Comparison of ENCODE assay signal across 28 mouse cellular contexts in the genomic region with DNA sequence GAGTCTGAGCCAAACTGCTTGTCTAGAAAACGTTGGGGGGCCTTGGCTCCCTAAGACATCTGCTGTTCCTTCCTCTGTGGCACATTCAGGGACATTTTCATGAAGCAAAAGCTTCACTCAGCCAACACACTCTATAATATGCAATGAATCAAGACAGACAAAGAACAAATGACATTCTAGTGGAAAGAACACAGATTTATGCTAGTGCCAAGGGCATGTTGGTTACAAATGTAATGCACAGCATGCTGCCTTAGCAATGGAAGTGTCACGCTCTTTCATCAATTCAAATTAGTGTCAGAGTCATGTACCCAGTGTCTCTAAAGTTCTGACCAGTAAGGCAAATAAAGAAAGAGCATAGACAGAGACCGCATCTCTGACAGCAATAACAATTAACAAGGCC.
DNase-seq lines count a peak whose midpoint lies in the region; ATAC-seq and TF ChIP-seq lines count a peak whose summit lies in the region.
"Had no signal": no experiment of that assay in that cellular context is flagged by ENCODE, and none has a peak within 500 bp of the region (broad histone marks: within the 10 kb centered on the region; RNA-seq: fewer than 3 reads in every experiment).

No protein-coding gene starts in this region.

- H3K4me1 ChIP-seq in heart, postnatal 0 days (ENCODE audit: control insufficient read depth, insufficient read depth): peaks cover 8% of the 10 kb centered on the region; the same call in 1 of the 2 replicates
- H3K4me1 ChIP-seq in lung, embryonic 14.5 days (ENCODE audit: insufficient read depth): peaks cover 8% of the 10 kb centered on the region
- no peaks in the 10 kb centered on the region for H3K4me1 ChIP-seq in midbrain, postnatal 0 days (ENCODE audit: insufficient read depth, low read length)
- no peaks in the 10 kb centered on the region for H3K4me1 ChIP-seq in midbrain, embryonic 10.5 days
- H3K4me1 ChIP-seq in neural tube, embryonic 14.5 days (ENCODE audit: control insufficient read depth, insufficient read depth, low read length): no peaks in the 10 kb centered on the region
- H3K4me1 ChIP-seq: liver, embryonic 15.5 days had no signal

- DNase-seq in heart, postnatal 0 days (ENCODE audit: low spot score): no peak
- no peak for DNase-seq in heart, postnatal 25 days (ENCODE audit: low spot score)
- peak; percentile 32 for DNase-seq in lung, embryonic 14.5 days
- no peak for DNase-seq in lung, postnatal 25 days (ENCODE audit: low spot score)
- peak; percentile 15 for DNase-seq in midbrain, postnatal 0 days (ENCODE audit: low spot score)
- DNase-seq in midbrain, embryonic 10.5 days (ENCODE audit: low spot score): no peak
- DNase-seq: adrenal gland, adult 8-10 months; cerebellum, adult 9-10 months; gastrocnemius, adult 2 months; gastrocnemius, postnatal 36 days; heart, adult 18-20 months; kidney, adult 2 months; kidney, postnatal 36 days; thymus, adult 2 months; thymus, postnatal 36 days had no signal

- ATAC-seq in heart, postnatal 0 days (ENCODE audit: insufficient read depth, low read depth): no peak
- ATAC-seq in lung, embryonic 14.5 days (ENCODE audit: insufficient read depth): peak; percentile 44; the same call in 1 of the 2 replicates
- ATAC-seq in midbrain, postnatal 0 days (ENCODE audit: low FRiP score): no peak; the same call in 1 of the 2 replicates
- peak; percentile 54; the same call in 1 of the 2 replicates for ATAC-seq in neural tube, embryonic 14.5 days (ENCODE audit: low read depth)
- ATAC-seq: CD4-positive, CD25-positive, alpha-beta regulatory T cell, adult 4 months; forebrain, embryonic 16.5 days; intestine, embryonic 15.5 days; midbrain, embryonic 16.5 days had no signal

- TF ChIP-seq EP300 in heart, postnatal 0 days (IDR thresholded peaks at IDR 0.05; ENCODE audit: low read depth): no peak

- no peaks in the 10 kb centered on the region for H3K36me3 ChIP-seq in heart, postnatal 0 days (replicated peaks; ENCODE audit: control insufficient read depth, insufficient read depth, low read length)
- H3K36me3 ChIP-seq in lung, embryonic 14.5 days (ENCODE audit: insufficient read depth): no peaks in the 10 kb centered on the region
- H3K36me3 ChIP-seq in midbrain, postnatal 0 days (ENCODE audit: insufficient read depth, low read length): no peaks in the 10 kb centered on the region
- H3K36me3 ChIP-seq in midbrain, embryonic 10.5 days: no peaks in the 10 kb centered on the region
- no peaks in the 10 kb centered on the region for H3K36me3 ChIP-seq in neural tube, embryonic 14.5 days (ENCODE audit: control insufficient read depth, insufficient read depth, low read length)
- H3K36me3 ChIP-seq: intestine, embryonic 15.5 days; limb, embryonic 12.5 days; liver, embryonic 15.5 days had no signal

- WGBS in heart, postnatal 0 days: 72% methylated on average over 3 of the region's 3 CpGs
- WGBS in lung, embryonic 14.5 days: 62% methylated on average over 3 of the region's 3 CpGs
- 73% methylated on average over 3 of the region's 3 CpGs for WGBS in midbrain, postnatal 0 days
- WGBS in midbrain, embryonic 10.5 days: 85% methylated on average over 3 of the region's 3 CpGs
- 38% methylated on average over 3 of the region's 3 CpGs for WGBS in neural tube, embryonic 14.5 days

- peak overlapping the region; percentile 15; the same call in 1 of the 2 replicates for H3K27ac ChIP-seq in heart, postnatal 0 days (ENCODE audit: low read depth)
- H3K27ac ChIP-seq in lung, embryonic 14.5 days (ENCODE audit: low read depth): no peak overlapping the region; the same call in 1 of the 2 replicates
- no peak overlapping the region for H3K27ac ChIP-seq in midbrain, postnatal 0 days (ENCODE audit: low read depth, low read length)
- no peak overlapping the region for H3K27ac ChIP-seq in midbrain, embryonic 10.5 days (replicated peaks)
- H3K27ac ChIP-seq in neural tube, embryonic 14.5 days (ENCODE audit: low read depth, low read length): no peak overlapping the region
- H3K27ac ChIP-seq: gastrocnemius, adult 2 months; intestine, embryonic 15.5 days; layer of hippocampus, adult 2 months; left cerebral cortex, adult 2 months; limb, embryonic 12.5 days; liver, embryonic 15.5 days had no signal

- no peaks in the 10 kb centered on the region for H3K27me3 ChIP-seq in heart, postnatal 0 days (ENCODE audit: control insufficient read depth, insufficient read depth, low read length)
- H3K27me3 ChIP-seq in lung, embryonic 14.5 days (ENCODE audit: insufficient read depth, low read length): no peaks in the 10 kb centered on the region
- H3K27me3 ChIP-seq in midbrain, postnatal 0 days (ENCODE audit: insufficient read depth, low read length): no peaks in the 10 kb centered on the region
- no peaks in the 10 kb centered on the region for H3K27me3 ChIP-seq in midbrain, embryonic 10.5 days (ENCODE audit: low read depth, poor library complexity, severe bottlenecking)
- H3K27me3 ChIP-seq in neural tube, embryonic 14.5 days (ENCODE audit: control insufficient read depth, insufficient read depth, low read length): no peaks in the 10 kb centered on the region
- H3K27me3 ChIP-seq: intestine, embryonic 15.5 days; limb, embryonic 12.5 days; liver, embryonic 15.5 days had no signal

- H3K9ac ChIP-seq in heart, postnatal 0 days (replicated peaks; ENCODE audit: low read depth, low read length): no peak overlapping the region
- H3K9ac ChIP-seq in lung, embryonic 14.5 days: no peak overlapping the region
- H3K9ac ChIP-seq in midbrain, postnatal 0 days (replicated peaks; ENCODE audit: low read length, poor library complexity, severe bottlenecking): no peak overlapping the region
- H3K9ac ChIP-seq in neural tube, embryonic 14.5 days (replicated peaks; ENCODE audit: low read depth, low read length): no peak overlapping the region
- H3K9ac ChIP-seq: intestine, embryonic 15.5 days; limb, embryonic 12.5 days; liver, embryonic 15.5 days had no signal

- TF ChIP-seq CTCF in heart, postnatal 0 days (IDR thresholded peaks at IDR 0.05; ENCODE audit: low read depth): no peak
- TF ChIP-seq CTCF in lung, embryonic 14.5 days (IDR thresholded peaks at IDR 0.05; ENCODE audit: low read depth): no peak
- TF ChIP-seq CTCF in midbrain, postnatal 0 days (IDR thresholded peaks at IDR 0.05): no peak

- no peaks in the 10 kb centered on the region; the same call in 1 of the 2 replicates for H3K9me3 ChIP-seq in heart, postnatal 0 days (replicated peaks; ENCODE audit: control insufficient read depth, low read length)
- no peaks in the 10 kb centered on the region; the same call in 1 of the 2 replicates for H3K9me3 ChIP-seq in lung, embryonic 14.5 days (ENCODE audit: low read depth, low read length)
- no peaks in the 10 kb centered on the region for H3K9me3 ChIP-seq in midbrain, postnatal 0 days (ENCODE audit: low read length)
- no peaks in the 10 kb centered on the region for H3K9me3 ChIP-seq in midbrain, embryonic 10.5 days (replicated peaks)
- H3K9me3 ChIP-seq in neural tube, embryonic 14.5 days (ENCODE audit: control insufficient read depth, low read length): no peaks in the 10 kb centered on the region
- H3K9me3 ChIP-seq: intestine, embryonic 15.5 days; limb, embryonic 12.5 days; liver, embryonic 15.5 days had no signal

- H3K4me2 ChIP-seq in heart, postnatal 0 days (ENCODE audit: low read depth, low read length): no peak overlapping the region
- no peak overlapping the region for H3K4me2 ChIP-seq in lung, embryonic 14.5 days
- no peak overlapping the region for H3K4me2 ChIP-seq in midbrain, postnatal 0 days (ENCODE audit: low read depth, low read length, poor library complexity, severe bottlenecking)
- H3K4me2 ChIP-seq in neural tube, embryonic 14.5 days (ENCODE audit: low read depth, low read length): no peak overlapping the region
- H3K4me2 ChIP-seq: heart, embryonic 11.5 days; intestine, embryonic 15.5 days; limb, embryonic 12.5 days; liver, embryonic 15.5 days; midbrain, embryonic 11.5 days had no signal

- H3K4me3 ChIP-seq in heart, postnatal 0 days (ENCODE audit: low read depth, low read length): no peak overlapping the region
- no peak overlapping the region for H3K4me3 ChIP-seq in lung, embryonic 14.5 days (ENCODE audit: low read depth, low read length)
- H3K4me3 ChIP-seq in midbrain, postnatal 0 days (ENCODE audit: low read depth, low read length): no peak overlapping the region
- no peak overlapping the region for H3K4me3 ChIP-seq in midbrain, embryonic 10.5 days
- no peak overlapping the region for H3K4me3 ChIP-seq in neural tube, embryonic 14.5 days (ENCODE audit: low read depth, low read length)
- H3K4me3 ChIP-seq: erythroblast, embryonic 14.5 days; gastrocnemius, adult 2 months; intestine, embryonic 15.5 days; layer of hippocampus, adult 2 months; left cerebral cortex, adult 2 months; limb, embryonic 12.5 days; liver, embryonic 15.5 days; myocyte had no signal

- intact Hi-C loops in heart, postnatal 25 days (cut with DNase I): no loop called here

Comparison
In these comparisons a context has a peak if more than half of its experiments do, and no peak if none do; other contexts are left out.
1. DNase-seq: peak in lung, embryonic 14.5 days (single experiment) and midbrain, postnatal 0 days (single experiment); none in heart, postnatal 0 days (single experiment), heart, postnatal 25 days (single experiment), lung, postnatal 25 days (single experiment) and midbrain, embryonic 10.5 days (single experiment).
2. ATAC-seq: peak in lung, embryonic 14.5 days (single experiment) and neural tube, embryonic 14.5 days (single experiment); none in heart, postnatal 0 days (single experiment) and midbrain, postnatal 0 days (single experiment).